Mouse (Mus musculus): Measurements from ENCODE around the gene Hoxd12.

DNA sequence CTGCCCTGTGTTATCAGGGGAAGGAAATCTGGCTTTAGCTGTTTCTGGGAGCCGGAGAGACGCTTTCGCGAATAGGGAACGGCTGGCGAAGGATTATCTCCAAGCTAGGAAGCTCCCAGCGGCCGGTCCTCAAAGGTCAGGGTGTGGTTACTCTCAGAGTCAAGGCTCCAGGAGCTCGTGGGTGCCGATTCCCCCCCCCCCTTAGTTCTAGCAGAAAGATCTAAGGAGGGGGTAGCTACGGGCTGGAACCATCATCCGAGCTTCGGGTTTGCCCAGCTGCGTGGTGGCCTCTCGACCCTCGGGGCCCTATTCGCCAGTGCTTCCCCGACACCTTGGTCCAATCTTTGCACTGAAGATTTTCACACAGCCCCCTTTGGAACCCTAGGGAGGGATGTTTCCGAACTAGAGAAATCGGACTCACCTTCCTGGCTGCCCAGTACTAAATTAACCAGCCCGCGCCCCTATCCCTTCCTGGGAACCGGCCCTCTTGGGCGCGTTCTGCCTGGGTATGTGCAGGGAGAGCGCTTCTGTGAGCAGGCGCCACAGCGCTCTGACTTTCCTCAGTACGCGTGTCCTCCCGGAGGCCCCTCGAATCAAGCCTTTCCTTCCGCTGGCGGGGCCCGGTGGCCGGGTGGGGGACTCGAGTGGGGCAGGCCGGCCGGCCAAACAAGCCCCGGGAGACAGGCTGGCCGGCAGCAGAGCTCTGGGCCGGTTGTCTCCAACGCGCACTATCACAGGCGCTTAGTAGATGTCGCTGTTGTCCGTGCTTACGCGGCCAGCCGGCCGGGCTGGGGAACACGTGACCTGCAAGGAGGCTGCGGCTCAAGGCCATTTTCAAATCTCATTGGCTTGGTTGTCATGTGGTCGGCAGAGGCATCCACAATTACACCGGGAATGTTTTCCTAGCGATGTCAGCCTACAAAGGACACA, 16.5 kb downstream of the Hoxd12 start, which contains the start of gene Hoxd10:
- TF ChIP-seq CTCF (IDR thresholded peaks at IDR 0.05; ENCODE audit: low read depth) = no peak
- no peak for TF ChIP-seq EP300 (IDR thresholded peaks at IDR 0.05; ENCODE audit: low read depth)
